In the genomic region with DNA sequence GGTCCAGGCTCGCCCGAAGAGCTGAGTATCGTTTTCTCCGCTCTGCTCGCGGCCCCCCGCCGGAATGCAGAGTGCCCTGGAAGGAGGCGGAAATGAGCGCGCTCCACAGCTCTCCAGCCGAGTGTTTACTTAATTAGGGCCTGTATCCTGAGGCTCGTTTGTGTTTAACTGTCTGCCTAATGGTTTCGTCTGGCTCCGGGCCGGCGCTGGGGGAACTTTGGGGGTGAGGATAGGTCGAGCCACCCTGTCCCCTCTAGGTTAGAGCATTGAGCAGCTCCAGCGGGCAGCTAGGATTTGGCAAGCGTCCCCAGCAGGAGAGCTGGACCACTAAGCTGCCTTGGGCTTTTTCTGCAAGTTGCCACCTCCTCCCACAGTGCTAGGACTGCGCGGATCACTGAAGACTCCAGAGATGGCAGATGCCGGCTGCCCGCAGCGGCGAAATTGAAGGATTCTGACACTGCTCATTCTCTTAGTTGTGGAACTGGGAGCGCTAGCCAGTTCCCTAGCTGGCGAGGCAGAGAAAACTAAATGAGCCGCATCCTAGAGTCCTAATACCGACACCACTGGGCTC, we compare ENCODE assay signal across 9 mouse cellular contexts. TPM values are rescaled to one million over a fixed set of nuclear protein-coding genes. Genes with fewer than 3 reads are reported as not detected.
A peak's percentile ranks its signal among the peaks of the same experiment; 100 is the strongest.
DNase-seq lines count a peak whose midpoint lies in the region; ATAC-seq and TF ChIP-seq lines count a peak whose summit lies in the region.
"Had no signal": no experiment of that assay in that cellular context is flagged by ENCODE, and none has a peak within 500 bp of the region (broad histone marks: within the 10 kb centered on the region; RNA-seq: fewer than 3 reads in every experiment).

No protein-coding gene starts in this region.

- 1% methylated on average over 30 of the region's 30 CpGs for WGBS in kidney, embryonic 14.5 days
- 7% methylated on average over 30 of the region's 30 CpGs for WGBS in small intestine, adult 2 months

- intact Hi-C loops in left cerebral cortex, adult 2 months (cut with DNase I), result no loop called here

- H3K27me3 ChIP-seq in kidney, embryonic 14.5 days (ENCODE audit: control insufficient read depth, insufficient read depth, low read length), result peaks cover 8% of the 10 kb centered on the region; the same call in 1 of the 2 replicates
- peaks cover 30% of the 10 kb centered on the region for H3K27me3 ChIP-seq in small intestine, adult 2 months (ENCODE audit: control insufficient read depth, insufficient read depth, low read length)

- peak overlapping the region; percentile 35 for H3K4me3 ChIP-seq in kidney, embryonic 14.5 days (ENCODE audit: low read length)
- peak overlapping the region; percentile 36 for H3K4me3 ChIP-seq in left cerebral cortex, adult 2 months
- peak overlapping the region; percentile 22 for H3K4me3 ChIP-seq in small intestine, adult 2 months (ENCODE audit: low read depth, low read length)

- TF ChIP-seq POLR2A in small intestine, adult 2 months (IDR thresholded peaks at IDR 0.05; ENCODE audit: low read depth, low read length), result no peak

- H3K4me1 ChIP-seq in kidney, embryonic 14.5 days (ENCODE audit: control insufficient read depth, insufficient read depth, low read length), result peaks cover 25% of the 10 kb centered on the region
- H3K4me1 ChIP-seq in small intestine, adult 2 months (ENCODE audit: control insufficient read depth, insufficient read depth, insufficient read length, low read length), result peaks cover 9% of the 10 kb centered on the region; the same call in 1 of the 2 replicates

- peak overlapping the region; percentile 71 for H3K4me2 ChIP-seq in kidney, embryonic 14.5 days (replicated peaks; ENCODE audit: low read depth, low read length)

- H3K9me3 ChIP-seq in kidney, embryonic 14.5 days (ENCODE audit: control insufficient read depth, low read length), result no peaks in the 10 kb centered on the region

- TF ChIP-seq CTCF in left cerebral cortex, adult 2 months (IDR thresholded peaks at IDR 0.05), result no peak
- no peak for TF ChIP-seq CTCF in small intestine, adult 2 months (IDR thresholded peaks at IDR 0.05; ENCODE audit: extremely low read depth, insufficient read length, insufficient replicate concordance, low read depth, low read length)

- peak; percentile 33 for ATAC-seq in kidney, embryonic 14.5 days (ENCODE audit: low FRiP score, low TSS enrichment)

- H3K27ac ChIP-seq in kidney, embryonic 14.5 days (ENCODE audit: low read depth, low read length), result no peak overlapping the region
- no peak overlapping the region for H3K27ac ChIP-seq in left cerebral cortex, adult 2 months
- H3K27ac ChIP-seq in small intestine, adult 2 months (ENCODE audit: insufficient read depth, low read depth, low read length), result no peak overlapping the region

- no peaks in the 10 kb centered on the region for H3K36me3 ChIP-seq in kidney, embryonic 14.5 days (ENCODE audit: control insufficient read depth, insufficient read depth, low read length)
- no peaks in the 10 kb centered on the region for H3K36me3 ChIP-seq in small intestine, adult 2 months (ENCODE audit: control insufficient read depth, insufficient read depth, low read length)

- peak overlapping the region; percentile 45 for H3K9ac ChIP-seq in kidney, embryonic 14.5 days (ENCODE audit: low read depth, low read length)

- DNase-seq in kidney, adult 9 months, result no peak
- peak; percentile 12 to 21 for DNase-seq in cerebellum, adult 18-20 months
- DNase-seq in forelimb bud, embryonic 11.5 days (ENCODE audit: low read depth, low spot score), result peak; percentile 80
- DNase-seq in left cerebral cortex, adult 2 months (ENCODE audit: extremely low spot score in 1 of 2, low spot score in 2 of 2), result peak; percentile 20 to 28
- DNase-seq in lung, postnatal 4 days, result peak; percentile 76 to 84
- no peak for DNase-seq in urinary bladder, postnatal 36 days (ENCODE audit: low spot score in 2 of 2)

RNA-seq across cellular contexts. Expression of a gene that starts 2.8 kb away (rescaled TPM):
- 18.2 and 21.1 TPM in 2 replicates for polyA plus RNA-seq in kidney, embryonic 14.5 days (2014; fragmentation: Nextera tagmentation; extraction: Ambion mirVana)
- under 1 TPM; 0.33 to 0.45 TPM for total RNA-seq in left cerebral cortex, adult 2 months (2021)
- polyA plus RNA-seq in small intestine, adult 2 months (2012; rRNA removed), result 0.34 and 0.42 TPM in 2 replicates
- total RNA-seq: hematopoietic stem cell, adult 5-6 weeks had no signal

RNA-seq across cellular contexts. Expression of a gene that starts 7.5 kb away (rescaled TPM):
- not detected in 2 replicates for polyA plus RNA-seq in kidney, embryonic 14.5 days (2014; fragmentation: Nextera tagmentation; extraction: Ambion mirVana)
- total RNA-seq in left cerebral cortex, adult 2 months (2021), result not detected
- polyA plus RNA-seq in small intestine, adult 2 months (2012; rRNA removed), result not detected in 2 replicates
- total RNA-seq: hematopoietic stem cell, adult 5-6 weeks had no signal

Comparison
In these comparisons a context has a peak if more than half of its experiments do, and no peak if none do; other contexts are left out.
1. DNase-seq: peak in cerebellum, adult 18-20 months (2 of 2), forelimb bud, embryonic 11.5 days (single experiment), left cerebral cortex, adult 2 months (2 of 2) and lung, postnatal 4 days (2 of 2); none in kidney, adult 9 months (single experiment) and urinary bladder, postnatal 36 days (0 of 2).
2. RNA of a gene that starts 2.8 kb away (polyA plus RNA-seq): 18.2 to 21.1 TPM in kidney, embryonic 14.5 days; 0.34 to 0.42 TPM in small intestine, adult 2 months; every median in the first group is over 10 times any median in the second.
3. Peak in every context shown above with its lines, with median percentiles within 50 percentile points of each other: H3K4me3 ChIP-seq.